ENCODE assay signal across 13 mouse cellular contexts in the genomic region with DNA sequence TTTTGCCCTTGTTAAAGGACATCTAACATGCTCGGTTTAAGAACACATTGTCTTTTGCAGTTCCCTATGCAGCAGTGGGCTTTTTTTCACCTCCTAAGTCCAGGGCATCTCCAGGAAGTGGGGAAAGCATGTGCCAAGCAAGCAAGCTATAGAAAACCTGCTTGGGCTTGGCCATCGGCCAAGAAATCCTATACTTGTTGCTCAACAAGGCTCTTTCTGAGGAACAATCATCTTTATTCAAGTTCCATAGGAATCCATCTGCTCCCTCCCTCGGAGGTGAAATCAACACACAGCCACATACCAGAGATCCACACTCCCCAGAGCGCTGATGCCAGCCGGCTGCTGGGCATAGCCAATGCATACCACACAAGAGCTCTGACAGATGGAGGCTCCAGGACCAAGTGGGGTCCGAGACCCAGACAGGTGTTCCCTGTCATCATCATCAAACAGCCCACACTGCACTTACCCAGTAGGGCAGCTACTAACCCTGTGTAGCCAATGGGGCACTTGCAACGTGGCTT. TPM values are rescaled to one million over a fixed set of nuclear protein-coding genes. Genes with fewer than 3 reads are reported as not detected.
DNase-seq lines count a peak whose midpoint lies in the region; ATAC-seq lines count a peak whose summit lies in the region.
"Had no signal": no experiment of that assay in that cellular context is flagged by ENCODE, and none has a peak within 500 bp of the region (broad histone marks: within the 10 kb centered on the region; RNA-seq: fewer than 3 reads in every experiment).

No protein-coding gene starts in this region.

- 67% methylated on average over 7 of the region's 7 CpGs for WGBS in kidney, embryonic 15.5 days
- 54% methylated on average over 7 of the region's 7 CpGs for WGBS in neural tube, embryonic 14.5 days
- WGBS in stomach, embryonic 15.5 days, result 50% methylated on average over 7 of the region's 7 CpGs
- WGBS in liver, embryonic 11.5 days, result 80% methylated on average over 7 of the region's 7 CpGs

- no peak overlapping the region for H3K9ac ChIP-seq in kidney, embryonic 15.5 days
- no peak overlapping the region for H3K9ac ChIP-seq in neural tube, embryonic 14.5 days (replicated peaks; ENCODE audit: low read depth, low read length)
- no peak overlapping the region for H3K9ac ChIP-seq in stomach, embryonic 15.5 days
- no peak overlapping the region for H3K9ac ChIP-seq in liver, embryonic 11.5 days (ENCODE audit: low read depth, low read length)

- peak; percentile 17 to 32 for DNase-seq in cerebellum, postnatal 10 days
- no peak for DNase-seq in cerebellum, adult 8-10 months
- no peak for DNase-seq in kidney, postnatal 25 days
- no peak for DNase-seq in neural tube, embryonic 10.5 days (ENCODE audit: extremely low spot score, low spot score)
- DNase-seq in liver, embryonic 11.5 days (ENCODE audit: low spot score), result no peak
- DNase-seq: cerebellum, postnatal 36 days; gastrocnemius, postnatal 36 days; heart, postnatal 4 days had no signal

- H3K27ac ChIP-seq in kidney, embryonic 15.5 days, result 0 out of 2 replicates have a peak overlapping the region, but pooled peaks have one; percentile 0
- no peak overlapping the region for H3K27ac ChIP-seq in neural tube, embryonic 14.5 days (ENCODE audit: low read depth, low read length)
- no peak overlapping the region for H3K27ac ChIP-seq in stomach, embryonic 15.5 days
- no peak overlapping the region for H3K27ac ChIP-seq in liver, embryonic 11.5 days (ENCODE audit: low read depth, low read length)
- H3K27ac ChIP-seq: macrophage had no signal

- H3K9me3 ChIP-seq in kidney, embryonic 15.5 days (replicated peaks), result no peaks in the 10 kb centered on the region
- H3K9me3 ChIP-seq in neural tube, embryonic 14.5 days (ENCODE audit: control insufficient read depth, low read length), result no peaks in the 10 kb centered on the region
- no peaks in the 10 kb centered on the region for H3K9me3 ChIP-seq in stomach, embryonic 15.5 days
- no peaks in the 10 kb centered on the region for H3K9me3 ChIP-seq in liver, embryonic 11.5 days (ENCODE audit: control insufficient read depth, low read length)
- H3K9me3 ChIP-seq: G1E had no signal

- no peaks in the 10 kb centered on the region for H3K36me3 ChIP-seq in kidney, embryonic 15.5 days
- H3K36me3 ChIP-seq in neural tube, embryonic 14.5 days (ENCODE audit: control insufficient read depth, insufficient read depth, low read length), result no peaks in the 10 kb centered on the region
- H3K36me3 ChIP-seq in stomach, embryonic 15.5 days, result no peaks in the 10 kb centered on the region
- H3K36me3 ChIP-seq in liver, embryonic 11.5 days (ENCODE audit: control insufficient read depth, insufficient read depth, low read length), result no peaks in the 10 kb centered on the region
- H3K36me3 ChIP-seq: G1E had no signal

- H3K4me3 ChIP-seq in kidney, embryonic 15.5 days (replicated peaks), result no peak overlapping the region
- H3K4me3 ChIP-seq in neural tube, embryonic 14.5 days (ENCODE audit: low read depth, low read length), result no peak overlapping the region
- no peak overlapping the region for H3K4me3 ChIP-seq in stomach, embryonic 15.5 days (replicated peaks)
- H3K4me3 ChIP-seq in liver, embryonic 11.5 days (ENCODE audit: low read depth, low read length), result no peak overlapping the region

- ATAC-seq in kidney, embryonic 15.5 days (replicated peaks; ENCODE audit: low FRiP score), result peak; percentile 52; the same call in 1 of the 2 replicates
- 0 out of 2 replicates have a peak, but pooled peaks have one; percentile 14 for ATAC-seq in neural tube, embryonic 14.5 days (ENCODE audit: low read depth)
- 0 out of 2 replicates have a peak, but pooled peaks have one; percentile 22 for ATAC-seq in stomach, embryonic 15.5 days (ENCODE audit: insufficient read depth, low FRiP score, low read depth)
- ATAC-seq in liver, embryonic 11.5 days (replicated peaks; ENCODE audit: low FRiP score), result no peak

- peaks cover 21% of the 10 kb centered on the region for H3K4me1 ChIP-seq in kidney, embryonic 15.5 days
- H3K4me1 ChIP-seq in neural tube, embryonic 14.5 days (ENCODE audit: control insufficient read depth, insufficient read depth, low read length), result no peaks in the 10 kb centered on the region
- H3K4me1 ChIP-seq in stomach, embryonic 15.5 days, result no peaks in the 10 kb centered on the region
- no peaks in the 10 kb centered on the region for H3K4me1 ChIP-seq in liver, embryonic 11.5 days (replicated peaks; ENCODE audit: control insufficient read depth, insufficient read depth, low read length)

- no peak overlapping the region for H3K4me2 ChIP-seq in kidney, embryonic 15.5 days
- no peak overlapping the region for H3K4me2 ChIP-seq in neural tube, embryonic 14.5 days (ENCODE audit: low read depth, low read length)
- H3K4me2 ChIP-seq in stomach, embryonic 15.5 days, result no peak overlapping the region
- H3K4me2 ChIP-seq in liver, embryonic 11.5 days, result no peak overlapping the region

- no peaks in the 10 kb centered on the region for H3K27me3 ChIP-seq in kidney, embryonic 15.5 days
- no peaks in the 10 kb centered on the region for H3K27me3 ChIP-seq in neural tube, embryonic 14.5 days (ENCODE audit: control insufficient read depth, insufficient read depth, low read length)
- no peaks in the 10 kb centered on the region for H3K27me3 ChIP-seq in stomach, embryonic 15.5 days (replicated peaks)
- no peaks in the 10 kb centered on the region for H3K27me3 ChIP-seq in liver, embryonic 11.5 days (replicated peaks; ENCODE audit: control insufficient read depth, insufficient read depth, low read length)

RNA-seq across cellular contexts. Expression of gene Glis3, which starts 39.0 kb away (rescaled TPM):
- polyA plus RNA-seq in kidney, embryonic 15.5 days (2015; fragmentation: Nextera tagmentation; extraction: Ambion mirVana), result 8.4 and 9.2 TPM in 2 replicates
- 2.7 and 3.3 TPM in 2 replicates for polyA plus RNA-seq in neural tube, embryonic 14.5 days (2014; fragmentation: Nextera tagmentation; extraction: Ambion mirVana)
- 2.9 and 4.4 TPM in 2 replicates for polyA plus RNA-seq in stomach, embryonic 15.5 days (2015; fragmentation: Nextera tagmentation; extraction: Ambion mirVana)
- 0.13 and 0.47 TPM in 2 replicates for polyA plus RNA-seq in liver, embryonic 11.5 days (2014; fragmentation: Nextera tagmentation; extraction: Ambion mirVana)
- polyA plus RNA-seq: G1E had no signal

Comparison
In these comparisons a context has a peak if more than half of its experiments do, and no peak if none do; other contexts are left out.
1. DNase-seq: peak in cerebellum, postnatal 10 days (2 of 2); none in cerebellum, adult 8-10 months (single experiment), kidney, postnatal 25 days (0 of 2), neural tube, embryonic 10.5 days (single experiment) and liver, embryonic 11.5 days (single experiment).